Mouse (Mus musculus): ENCODE results near the gene Cd68. TPM values are rescaled to one million over a fixed set of nuclear protein-coding genes. Genes with fewer than 3 reads are reported as not detected.
A peak's percentile ranks its signal among the peaks of the same experiment; 100 is the strongest.
"Not testable (repeated sequence)": the region's sequence is repeated elsewhere in the genome, so short reads cannot be mapped to it uniquely, and the experiment has no call there.

The Cd68 gene
- total RNA-seq, 2 experiments from 2014 or later, result 11.6 to 12.2 TPM

DNA sequence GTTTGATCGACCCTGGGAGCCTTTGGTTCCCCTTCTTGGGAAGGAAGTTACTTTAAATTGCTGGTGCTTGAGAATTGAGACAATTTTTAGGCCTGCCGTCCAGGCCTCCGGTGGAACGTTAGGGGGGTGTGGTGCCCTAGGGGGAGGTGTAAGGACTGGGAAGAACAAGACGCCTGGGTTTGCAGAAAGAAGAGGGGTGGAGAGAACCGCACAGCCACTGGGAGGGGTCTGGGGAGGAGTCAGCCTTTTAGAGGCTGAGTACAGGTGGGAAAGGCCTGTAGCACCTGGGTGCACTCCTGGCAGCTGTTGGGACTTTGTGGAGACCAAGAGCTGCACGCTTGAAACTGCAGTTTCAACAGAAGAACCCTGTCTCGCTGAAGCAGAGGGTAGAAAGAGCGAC, 11.2 kb downstream of the Cd68 start:
- intact Hi-C loops (cut with DNase I), result no loop called here
- DNase-seq (ENCODE audit: extremely low spot score in 1 of 2, low spot score in 2 of 2), result no peak

DNA sequence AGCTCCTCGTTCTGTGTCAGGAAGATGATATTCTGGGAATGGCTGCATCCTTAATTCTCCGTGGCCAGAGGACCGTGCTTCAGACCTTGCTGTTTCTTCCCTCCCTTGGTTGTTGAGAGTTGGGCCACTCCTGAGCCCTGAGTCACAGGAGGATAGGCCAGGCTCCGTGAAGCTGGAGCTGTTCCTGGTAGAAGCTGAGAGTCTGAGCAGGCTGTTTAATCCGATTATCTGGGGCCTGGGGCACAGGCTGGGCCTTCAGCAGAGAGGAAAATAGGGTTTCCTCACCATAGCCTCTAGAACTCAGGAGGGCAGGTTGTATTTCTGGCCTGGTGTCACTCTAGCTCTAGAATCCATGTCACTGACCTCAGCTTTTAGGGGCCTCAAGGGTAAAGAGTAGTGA, 12.6 kb downstream of the Cd68 start:
- intact Hi-C loops (cut with DNase I), result no loop called here
- DNase-seq (ENCODE audit: extremely low spot score in 1 of 2, low spot score in 2 of 2), result no peak

DNA sequence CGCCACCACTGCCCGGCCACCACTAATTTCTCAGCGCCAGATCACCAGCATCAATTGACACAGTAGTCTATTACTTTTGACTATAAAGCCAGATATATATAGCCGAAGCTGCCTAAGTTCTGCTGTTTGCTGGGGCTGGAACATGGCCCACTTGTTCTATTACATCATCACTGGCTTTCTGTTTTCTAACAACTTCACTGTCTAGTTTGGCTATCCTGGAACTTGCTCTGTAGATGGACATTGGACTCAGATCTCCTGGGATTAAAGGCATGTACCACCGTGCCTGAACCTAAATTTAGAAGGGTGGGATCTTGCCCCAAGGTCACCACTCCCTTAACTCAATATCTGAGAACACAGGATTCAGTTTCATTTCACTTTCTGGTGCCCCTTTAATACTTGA, 20.1 kb downstream of the Cd68 start:
- DNase-seq (ENCODE audit: extremely low spot score in 1 of 2, low spot score in 2 of 2), result no peak
- intact Hi-C loops (cut with DNase I), result no loop called here

DNA sequence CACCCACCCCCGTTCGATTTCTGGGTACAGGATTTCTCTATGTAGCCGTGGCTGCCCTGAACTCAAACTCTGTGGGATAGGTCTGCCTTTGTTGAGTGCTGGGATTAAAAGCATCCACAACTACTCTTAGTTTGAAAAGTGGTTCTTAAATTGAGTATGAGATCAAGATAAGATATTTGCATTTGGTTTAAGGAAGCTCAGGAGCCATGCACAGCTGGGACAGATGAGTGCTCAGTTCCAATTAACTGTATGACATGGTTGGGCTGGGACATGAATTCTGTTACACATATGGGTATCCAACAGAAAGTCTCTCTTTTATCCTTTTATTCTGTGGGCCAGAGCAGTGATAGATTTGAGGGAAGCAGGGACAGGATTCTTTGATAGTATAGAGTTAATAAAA, 30.5 kb downstream of the Cd68 start:
- DNase-seq (ENCODE audit: extremely low spot score in 1 of 2, low spot score in 2 of 2), result no peak

DNA sequence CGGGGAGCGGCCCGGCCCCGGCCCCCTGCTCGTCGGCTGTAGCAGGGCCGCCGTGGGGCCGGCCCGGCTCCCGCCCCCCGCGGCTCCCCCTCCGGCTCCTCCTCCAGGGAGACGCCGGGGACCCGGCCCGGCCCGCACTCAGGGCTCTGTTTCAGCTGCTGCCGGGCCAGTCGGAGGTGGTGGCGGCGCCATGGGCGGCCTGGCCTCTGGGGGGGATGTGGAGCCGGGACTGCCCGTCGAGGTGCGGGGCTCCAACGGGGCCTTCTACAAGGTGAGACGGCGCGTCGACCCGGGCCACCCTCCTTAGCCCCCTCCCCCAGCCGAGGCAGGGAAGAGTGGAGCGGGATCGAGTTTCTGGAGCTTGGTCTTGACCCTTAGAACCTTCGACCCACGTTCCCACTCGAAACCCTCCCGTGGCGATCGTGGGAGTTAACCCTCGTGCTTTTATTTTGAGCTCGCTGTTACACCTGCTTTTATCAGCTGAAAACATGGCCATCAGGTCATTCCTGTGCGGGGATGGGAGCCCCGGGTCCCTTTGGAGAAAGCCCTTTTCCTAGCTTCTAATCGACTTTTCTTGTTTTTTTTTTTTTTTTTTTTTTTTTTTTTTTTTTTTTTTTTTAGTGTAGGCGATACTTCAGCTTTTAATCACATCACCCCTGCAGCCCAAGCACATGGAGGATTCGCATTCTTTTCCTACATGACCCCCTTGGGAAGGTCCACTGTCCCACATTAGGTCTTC, 32.7 kb downstream of the Cd68 start:
- DNase-seq (ENCODE audit: extremely low spot score in 1 of 2, low spot score in 2 of 2), result peak in 1 of 2 experiments; percentile 84
- intact Hi-C loops (cut with DNase I), result no loop called here

More for the DNA sequence above, 30.5 kb downstream of the Cd68 start:
- intact Hi-C loops (cut with DNase I), result no loop called here

DNA sequence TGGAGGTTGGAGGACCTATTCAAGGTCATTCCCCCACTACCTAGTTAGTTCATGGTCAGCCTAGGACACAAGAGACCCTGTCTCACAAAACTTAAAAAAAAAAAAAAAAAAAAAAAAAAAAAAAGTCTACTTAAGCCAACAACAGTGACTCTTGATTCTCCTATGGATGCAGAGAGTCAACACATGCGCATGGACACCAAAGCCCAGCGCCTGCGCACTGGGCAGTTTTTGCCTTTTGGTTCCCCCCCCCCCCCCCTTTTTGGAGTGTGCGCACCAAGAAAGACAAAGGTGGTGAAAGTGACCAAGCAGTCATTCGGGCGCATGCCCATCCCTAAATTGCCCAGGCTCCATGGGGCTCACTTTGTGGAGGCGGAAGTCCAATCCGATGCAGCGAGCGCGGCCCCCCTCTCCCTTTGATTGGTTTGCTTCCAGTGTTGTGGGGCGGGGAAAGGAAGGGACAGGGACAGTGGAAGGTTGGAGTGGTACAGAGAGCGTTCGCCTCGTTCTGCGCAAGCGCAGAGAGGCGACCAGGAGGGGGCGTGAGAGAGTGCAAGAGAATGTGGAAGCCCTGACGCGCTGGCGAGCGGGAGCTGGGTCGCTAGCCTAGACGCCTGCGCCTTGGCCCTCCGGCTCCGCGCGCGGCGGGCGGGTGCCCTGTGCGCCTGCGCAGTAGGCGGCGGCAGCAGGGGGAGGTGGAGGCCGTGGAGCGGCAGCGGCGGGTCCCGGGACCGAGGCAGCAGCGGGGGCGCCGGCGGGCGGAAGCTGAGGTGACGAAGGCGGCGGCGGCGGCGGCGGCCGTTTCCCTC, 33.5 kb downstream of the Cd68 start, which contains the start of gene Fxr2:
TSS of gene Fxr2 (plus strand) at position 707 of the 806 bp plus-strand sequence.
- peak; percentile 99 to 100 for DNase-seq (ENCODE audit: extremely low spot score in 1 of 2, low spot score in 2 of 2)
- intact Hi-C loops (cut with DNase I), result no loop called here

DNA sequence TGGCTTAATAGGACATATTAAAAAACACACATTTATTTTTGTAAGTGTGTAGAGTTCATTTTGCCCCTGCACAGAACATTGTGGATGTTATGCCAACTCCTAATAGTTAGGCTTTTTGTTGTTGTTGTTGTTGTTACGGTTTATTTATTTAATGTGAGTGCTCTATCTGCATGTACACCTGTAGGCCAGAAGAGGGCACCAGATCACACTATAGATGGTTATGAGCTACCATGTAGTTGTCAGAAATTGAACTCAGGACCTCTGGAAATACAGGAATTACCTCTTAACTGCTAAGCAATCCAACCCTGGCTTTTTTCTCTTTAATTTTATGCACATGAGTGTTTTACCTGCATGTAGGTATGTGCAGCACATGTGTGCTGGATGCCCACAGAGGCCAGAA, 36.2 kb downstream of the Cd68 start:
- no peak for DNase-seq (ENCODE audit: extremely low spot score in 1 of 2, low spot score in 2 of 2)
- intact Hi-C loops (cut with DNase I), result no loop called here

DNA sequence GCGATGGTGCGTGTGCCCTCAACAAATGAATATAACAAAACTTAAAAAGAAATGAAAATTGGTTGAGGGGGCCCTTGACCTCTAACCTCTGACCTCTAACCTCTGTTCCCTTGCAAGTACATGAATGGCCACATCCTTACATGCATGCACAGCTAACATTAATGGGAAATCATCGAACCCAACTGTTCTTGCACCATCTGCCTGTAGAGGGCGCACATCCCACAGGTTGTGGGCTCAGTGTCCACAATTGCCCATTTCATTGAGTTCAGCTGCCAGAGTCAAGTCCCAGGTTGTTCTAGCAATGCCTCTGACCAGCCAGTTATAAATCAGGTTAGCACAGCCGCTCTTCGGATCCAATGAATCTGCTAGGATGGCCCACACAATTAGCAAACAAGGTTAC, 37.7 kb downstream of the Cd68 start:
- intact Hi-C loops (cut with DNase I), result no loop called here
- DNase-seq (ENCODE audit: extremely low spot score in 1 of 2, low spot score in 2 of 2), result peak in 1 of 2 experiments; percentile 70

DNA sequence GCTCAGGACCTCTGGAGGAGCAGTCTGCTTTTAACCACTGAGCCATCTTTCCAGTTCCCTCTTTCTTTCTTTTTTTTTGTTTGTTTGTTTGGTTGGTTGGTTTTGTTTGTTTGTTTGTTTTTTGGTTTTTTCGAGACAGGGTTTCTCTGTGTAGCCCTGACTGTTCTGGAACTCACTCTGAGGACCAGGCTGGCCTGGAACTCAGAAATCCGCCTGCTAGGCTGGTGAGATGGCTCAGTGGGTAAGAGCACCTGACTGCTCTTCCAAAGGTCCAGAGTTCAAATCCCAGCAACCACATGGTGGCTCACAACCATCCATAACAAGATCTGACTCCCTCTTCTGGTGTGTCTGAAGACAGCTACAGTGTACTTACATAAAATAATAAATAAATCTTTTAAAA, 41.6 kb downstream of the Cd68 start:
- DNase-seq (ENCODE audit: extremely low spot score in 1 of 2, low spot score in 2 of 2); intact Hi-C loops (cut with DNase I): not testable (repeated sequence)

DNA sequence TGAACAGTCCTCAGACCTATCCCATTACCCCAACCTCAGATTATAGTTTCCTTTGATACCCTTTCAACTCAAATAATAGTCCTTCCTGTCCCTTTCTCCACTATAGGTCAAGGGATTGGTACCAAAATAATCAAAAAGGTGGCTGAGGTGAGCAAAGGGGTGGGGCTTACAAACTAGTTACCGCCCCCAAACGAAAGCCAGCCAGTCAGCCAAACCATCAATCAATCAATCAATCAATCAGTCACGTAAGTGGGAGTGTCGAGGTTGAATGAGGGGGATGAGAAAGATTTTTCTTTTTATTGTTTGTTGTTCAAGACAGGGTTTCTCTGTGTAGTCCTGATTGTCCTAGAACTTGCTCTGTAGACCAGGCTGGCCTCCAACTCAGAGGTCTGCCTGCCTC, 42.9 kb downstream of the Cd68 start:
- DNase-seq (ENCODE audit: extremely low spot score in 1 of 2, low spot score in 2 of 2), result no peak
- intact Hi-C loops (cut with DNase I), result no loop called here

DNA sequence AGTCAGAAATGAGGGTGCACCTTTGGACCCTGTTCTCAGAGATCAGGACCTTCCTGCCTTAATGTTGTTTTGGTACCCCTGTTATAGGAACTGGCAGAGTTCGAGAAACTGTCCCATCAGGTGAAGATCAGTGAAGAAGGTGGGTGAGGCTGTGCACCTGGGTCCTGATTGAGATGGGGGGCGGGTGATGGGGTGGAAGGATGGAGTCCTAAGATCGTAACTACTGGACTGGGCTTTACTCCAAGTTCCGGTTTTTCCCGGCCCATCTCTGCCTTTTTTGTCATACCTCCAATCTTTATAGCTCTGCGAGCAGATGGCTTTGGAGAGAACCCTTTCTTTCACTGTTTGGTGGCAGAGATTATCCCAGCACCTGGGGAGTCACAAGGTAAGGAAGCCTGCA, 43.5 kb downstream of the Cd68 start:
- no peak for DNase-seq (ENCODE audit: extremely low spot score in 1 of 2, low spot score in 2 of 2)
- intact Hi-C loops (cut with DNase I), result no loop called here

DNA sequence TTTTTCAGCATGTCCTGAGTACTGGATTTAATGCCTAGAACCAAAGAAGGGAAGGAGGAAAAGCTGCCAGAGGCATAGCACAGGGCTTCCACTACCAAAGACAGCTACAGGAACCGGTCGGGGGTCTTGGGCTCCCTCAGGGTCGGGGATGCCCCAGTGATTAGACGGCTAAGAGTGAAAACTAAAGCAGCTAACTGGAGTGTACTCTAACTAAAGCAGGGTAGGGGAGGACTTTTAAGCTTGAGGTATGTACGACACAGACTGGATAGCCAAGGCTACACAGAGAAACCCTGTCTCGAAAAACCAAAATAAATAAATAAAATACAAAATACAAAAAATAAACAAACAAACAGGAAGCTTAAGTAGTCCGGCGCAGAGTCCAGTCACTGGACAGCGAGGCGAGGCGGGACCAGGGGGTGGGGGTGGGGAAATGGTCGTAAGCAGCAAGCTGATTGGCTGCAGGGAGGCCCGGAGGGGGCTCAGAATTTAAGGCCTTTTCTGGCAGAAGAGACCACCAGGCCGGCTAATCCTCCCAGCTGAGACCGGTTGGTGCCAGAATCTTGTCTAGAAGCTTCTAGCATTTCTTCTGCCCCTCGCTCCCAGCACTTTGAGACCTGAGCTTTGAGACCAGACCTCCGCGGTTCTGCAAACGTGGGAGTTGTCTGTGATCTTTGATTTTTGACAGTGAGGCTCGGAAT, 44.2 kb downstream of the Cd68 start, which contains the start of gene Sat2:
TSS of gene Sat2 (plus strand) at position 454 of the 698 bp plus-strand sequence.
- DNase-seq (ENCODE audit: extremely low spot score in 1 of 2, low spot score in 2 of 2), result peak in 1 of 2 experiments; percentile 71
- intact Hi-C loops (cut with DNase I), result no loop called here

DNA sequence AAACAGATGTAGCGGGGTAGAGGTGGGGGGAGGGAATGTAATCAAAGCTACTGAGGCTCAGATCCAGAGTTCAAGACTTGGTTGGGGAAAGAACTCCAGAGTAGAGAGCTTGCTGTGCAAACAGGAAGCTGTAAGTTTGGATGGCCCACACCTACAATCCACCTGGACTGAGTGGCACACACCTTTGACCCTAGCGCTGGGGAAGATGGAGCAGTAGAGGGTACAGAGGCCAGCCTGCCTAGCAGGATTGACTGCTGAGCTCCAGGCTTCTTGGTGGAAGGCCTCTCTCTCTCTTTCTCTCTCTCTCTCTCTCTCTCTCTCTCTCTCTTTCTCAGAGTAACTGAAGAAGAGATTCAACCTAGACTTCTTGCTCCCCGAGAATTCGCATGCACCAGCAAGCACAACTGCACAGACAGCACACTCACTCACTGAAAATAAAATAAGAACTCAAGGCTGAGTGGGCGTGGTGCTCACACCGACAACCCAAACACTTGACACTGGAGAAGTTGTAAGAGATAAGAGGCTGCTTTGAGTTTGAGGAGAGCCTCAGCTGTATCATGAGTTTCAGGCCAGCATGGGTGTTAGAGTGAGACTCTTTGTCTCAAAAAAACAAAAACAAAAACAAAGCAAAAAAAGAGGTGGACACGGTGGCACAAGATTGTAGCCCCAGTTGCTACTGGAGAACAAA, 45.4 kb downstream of the Cd68 start:
- intact Hi-C loops (cut with DNase I), result no loop called here
- DNase-seq (ENCODE audit: extremely low spot score in 1 of 2, low spot score in 2 of 2), result no peak

DNA sequence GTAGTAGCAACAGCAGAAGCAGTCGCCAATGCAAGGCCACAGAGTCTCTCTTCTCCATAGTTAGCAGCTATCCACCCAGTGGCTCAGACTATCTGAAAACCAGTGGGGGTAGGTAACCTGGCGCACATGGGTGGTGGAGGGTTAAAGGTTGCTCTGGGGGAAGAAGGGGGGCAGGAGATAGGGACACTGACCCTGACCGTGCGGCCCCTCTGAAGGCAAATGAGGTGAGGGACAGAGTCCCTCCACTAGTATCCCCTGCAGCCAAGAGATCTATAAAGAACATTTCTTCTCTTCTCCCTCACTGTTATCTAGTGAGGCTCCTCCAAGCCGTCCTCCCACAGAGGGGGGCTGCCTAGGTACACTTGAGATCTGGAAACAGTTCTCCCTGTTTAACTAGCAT, 48.1 kb downstream of the Cd68 start, which contains the start of gene Shbg:
TSS of gene Shbg (minus strand) at position 101 of the 400 bp plus-strand sequence.
- DNase-seq (ENCODE audit: extremely low spot score in 1 of 2, low spot score in 2 of 2), result no peak
- intact Hi-C loops (cut with DNase I), result loop anchor here (5.0 kb wide), 1 partner anchor 41 kb away; no protein-coding TSS in a partner anchor

DNA sequence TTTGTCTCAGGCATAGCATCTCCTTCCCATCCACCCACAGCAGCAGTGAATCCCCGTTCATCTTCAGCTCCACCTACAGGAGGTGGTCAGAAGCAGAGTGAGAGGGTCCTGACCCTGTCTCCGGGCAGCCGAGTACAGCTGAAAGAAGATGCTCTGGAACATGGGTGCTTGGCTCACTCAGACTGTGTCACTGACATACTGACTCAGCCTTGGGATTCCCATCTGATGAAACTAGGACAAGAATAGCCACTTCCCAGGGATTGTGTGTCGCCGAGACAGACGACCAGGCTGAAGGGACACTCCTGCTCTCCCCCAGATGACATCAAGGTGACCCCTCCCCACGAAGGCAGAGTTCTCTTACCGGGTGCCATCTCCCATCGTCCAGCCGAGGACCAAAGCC, 49.2 kb downstream of the Cd68 start:
- DNase-seq (ENCODE audit: extremely low spot score in 1 of 2, low spot score in 2 of 2), result no peak
- intact Hi-C loops (cut with DNase I), result loop anchor here (5.0 kb wide), 1 partner anchor 39 kb away; no protein-coding TSS in a partner anchor

DNA sequence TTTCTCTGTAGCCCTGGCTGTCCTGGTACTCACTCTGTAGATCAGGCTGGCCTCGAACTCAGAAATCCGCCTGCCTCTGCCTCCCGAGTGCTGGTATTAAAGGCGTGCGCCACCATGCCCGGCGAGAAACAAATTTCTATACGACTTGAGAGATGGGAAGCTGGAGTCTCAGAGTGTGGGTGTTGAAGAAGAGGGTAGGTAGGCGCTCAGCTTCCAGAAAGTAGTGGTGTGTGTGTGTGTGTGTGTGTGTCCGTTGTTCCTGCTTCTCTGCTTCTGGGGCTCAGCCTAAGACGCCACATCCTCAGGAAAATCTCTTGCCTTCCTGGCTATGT, 51.7 kb downstream of the Cd68 start:
- DNase-seq (ENCODE audit: extremely low spot score in 1 of 2, low spot score in 2 of 2); intact Hi-C loops (cut with DNase I): not testable (repeated sequence)

All from left cerebral cortex, postnatal 10 days (tissue).